Mouse (Mus musculus): ENCODE results near the gene Cdk8. TPM values are rescaled to one million over a fixed set of nuclear protein-coding genes. Genes with fewer than 3 reads are reported as not detected.

Gene Cdk8
- total RNA-seq, 4 experiments from 2014 or later: 49.4 to 93.5 (median 75.7) TPM

GRCm38 (mm10) chr5:146329541-146329940 is 98.5 kb downstream of the Cdk8 start:
- no peak for DNase-seq

- no peak for DNase-seq
Measured at GRCm38 (mm10) chr5:146330031-146330764, 99.2 kb downstream of the Cdk8 start.

GRCm38 (mm10) chr5:146330765-146331115 is 99.7 kb downstream of the Cdk8 start:
- no peak for DNase-seq

- DNase-seq: no peak
Measured at GRCm38 (mm10) chr5:146331131-146331530, 100.1 kb downstream of the Cdk8 start.

GRCm38 (mm10) chr5:146332541-146332940 is 101.5 kb downstream of the Cdk8 start:
- DNase-seq: no peak

GRCm38 (mm10) chr5:146334410-146334809 is 103.4 kb downstream of the Cdk8 start:
- DNase-seq: no peak

GRCm38 (mm10) chr5:146338064-146338463 is 107.0 kb downstream of the Cdk8 start:
- DNase-seq: no peak

GRCm38 (mm10) chr5:146340037-146340436 is 109.0 kb downstream of the Cdk8 start:
- DNase-seq: no peak

GRCm38 (mm10) chr5:146344911-146345686 is 114.1 kb downstream of the Cdk8 start:
- DNase-seq: no peak

GRCm38 (mm10) chr5:146347081-146347480 is 116.1 kb downstream of the Cdk8 start:
- DNase-seq: no peak

GRCm38 (mm10) chr5:146349183-146349582 is 118.2 kb downstream of the Cdk8 start:
- no peak for DNase-seq

- no peak for DNase-seq
Measured at GRCm38 (mm10) chr5:146350784-146351183, 119.8 kb downstream of the Cdk8 start.

- peak; percentile 55 for DNase-seq
Measured at GRCm38 (mm10) chr5:146352006-146352405, 121.0 kb downstream of the Cdk8 start.

Other genes starting within 250 kb of the Cdk8 start
- under 1 TPM in 2 of 4 experiments, not detected in 2; 0.54 to 0.55 TPM for gene Cyp3a25, start 221.6 kb upstream of the Cdk8 start, total RNA-seq (2022)
- not detected for gene Cyp3a59, start 152.0 kb upstream of the Cdk8 start, total RNA-seq (2022)
- gene Gm5565, start 70.7 kb upstream of the Cdk8 start, total RNA-seq (2022): not detected
- not detected for gene Gm6309, start 60.5 kb upstream of the Cdk8 start, total RNA-seq (2022)
- 1 to 10 TPM in 3 of 4 experiments, under 1 TPM in 1; 0.44 to 4.3 (median 2.1) TPM for gene 1700001J03Rik, start 45.9 kb upstream of the Cdk8 start, total RNA-seq (2022)
- 10 to 100 TPM; 48.8 to 67.7 (median 62.8) TPM for gene Rnf6, start 9.7 kb upstream of the Cdk8 start, total RNA-seq (2022)
- 10 to 100 TPM; 23.8 to 26.9 (median 25.3) TPM for gene Wasf3, start 153.8 kb downstream of the Cdk8 start, total RNA-seq (2022)